Mouse (Mus musculus) T-helper 2 cell (primary cell): ENCODE results near the gene Ntrk3.

ENCODE experiments used
- in situ Hi-C: fragments of 300-600 bp; cut with MboI, MseI; formaldehyde crosslinking; loops from one replicate; pipeline ENCODE4 v1.15.1; 2025; ENCODE audit warnings: high pct_unique_total_duplicates

Ntrk3 gene

DNA sequence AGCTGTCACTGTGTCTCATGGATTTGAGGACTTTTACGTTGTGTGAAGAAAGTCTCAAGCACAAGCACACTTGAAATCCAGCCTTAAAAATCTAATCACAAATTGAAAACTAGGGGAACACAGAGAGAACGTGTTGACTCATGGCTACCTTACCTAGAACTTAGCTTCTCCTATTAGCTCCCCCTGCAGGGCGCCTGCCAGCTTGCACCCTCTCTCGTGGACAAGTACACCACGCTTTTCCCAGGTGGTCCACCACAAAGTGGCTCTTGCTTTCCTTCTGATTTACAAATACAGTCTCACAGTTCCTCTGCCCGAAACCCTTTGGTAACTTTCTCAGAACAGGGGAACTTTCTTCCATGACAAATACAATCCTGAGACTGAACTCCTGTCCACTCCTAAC, 94.1 kb downstream of the Ntrk3 start:
- in situ Hi-C loops, result no loop called here

DNA sequence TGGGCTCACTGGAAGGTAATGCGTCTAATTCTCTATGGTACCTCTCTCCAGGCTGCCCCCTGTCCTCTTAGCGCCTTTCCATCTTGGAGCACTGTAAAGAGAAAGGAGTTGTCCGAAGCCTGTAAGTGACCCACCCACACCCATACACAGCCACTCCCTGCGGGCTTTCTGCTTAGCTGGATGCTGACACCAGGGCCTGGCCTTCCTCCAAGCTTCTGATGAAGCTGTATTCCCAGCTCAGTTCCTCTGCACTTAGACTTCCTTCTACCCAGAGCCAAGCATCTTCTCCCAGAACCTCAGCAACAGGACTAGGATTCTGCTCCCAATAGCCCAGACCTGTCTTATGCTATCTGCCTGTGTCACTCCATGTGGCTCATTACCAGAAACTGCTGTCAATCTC, 114.1 kb downstream of the Ntrk3 start:
- in situ Hi-C loops, result no loop called here

DNA sequence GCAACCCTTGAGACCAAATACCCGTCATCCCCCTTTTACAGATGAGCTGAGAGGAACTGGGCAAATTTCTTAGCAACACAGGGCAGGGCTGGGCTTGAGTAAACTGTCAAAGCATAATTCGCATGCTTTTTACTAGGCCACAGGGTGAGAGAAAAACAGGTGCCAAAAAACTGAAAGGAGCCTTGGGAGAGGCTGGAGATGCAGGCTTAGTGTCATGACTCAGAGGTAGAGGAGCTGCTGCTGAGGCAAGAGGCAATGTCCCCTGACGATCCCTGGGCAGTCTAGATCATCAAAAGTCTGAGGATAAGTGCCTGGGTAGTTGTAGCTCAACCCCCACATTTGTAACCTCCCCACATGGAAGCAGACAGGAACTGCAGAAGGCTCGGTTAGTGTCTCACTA, 116.7 kb downstream of the Ntrk3 start:
- in situ Hi-C loops, result no loop called here

DNA sequence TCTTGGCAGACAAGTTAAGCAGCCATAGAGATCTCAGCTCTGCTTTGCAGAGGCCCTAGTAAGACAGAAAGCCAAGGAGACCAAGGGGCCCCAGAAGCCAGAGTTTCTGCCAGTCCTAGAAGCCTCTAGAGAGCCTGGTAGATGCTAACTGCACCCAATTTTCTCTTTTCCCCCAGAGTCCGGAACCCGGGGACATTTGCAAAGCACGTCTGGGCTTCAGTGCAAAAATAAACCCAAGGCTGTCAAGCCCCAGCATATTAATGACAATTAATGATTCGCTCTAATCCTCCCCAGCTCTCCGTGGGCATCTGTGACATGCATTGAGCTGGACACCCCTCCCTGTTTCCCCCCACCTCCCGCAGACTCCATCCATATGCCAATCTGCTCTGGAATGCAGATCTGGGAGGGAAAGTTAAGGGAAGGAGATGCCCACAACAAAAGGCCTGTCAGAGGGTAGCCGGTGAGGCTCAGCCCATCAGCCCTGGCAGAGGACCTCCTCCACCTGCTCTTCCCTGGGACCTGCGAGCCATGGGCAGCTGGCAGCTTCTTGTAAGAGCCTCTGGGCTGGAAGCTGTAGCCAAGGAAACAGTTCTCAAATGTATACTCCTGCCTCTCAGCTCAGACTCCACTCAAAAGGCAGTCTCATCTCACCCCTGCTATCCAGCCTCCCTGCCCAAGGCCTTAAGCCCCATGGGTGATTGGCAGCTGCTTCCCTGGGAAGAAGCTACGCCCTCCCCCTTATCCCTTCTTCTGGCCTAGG, 117.8 kb downstream of the Ntrk3 start:
- in situ Hi-C loops, result no loop called here

DNA sequence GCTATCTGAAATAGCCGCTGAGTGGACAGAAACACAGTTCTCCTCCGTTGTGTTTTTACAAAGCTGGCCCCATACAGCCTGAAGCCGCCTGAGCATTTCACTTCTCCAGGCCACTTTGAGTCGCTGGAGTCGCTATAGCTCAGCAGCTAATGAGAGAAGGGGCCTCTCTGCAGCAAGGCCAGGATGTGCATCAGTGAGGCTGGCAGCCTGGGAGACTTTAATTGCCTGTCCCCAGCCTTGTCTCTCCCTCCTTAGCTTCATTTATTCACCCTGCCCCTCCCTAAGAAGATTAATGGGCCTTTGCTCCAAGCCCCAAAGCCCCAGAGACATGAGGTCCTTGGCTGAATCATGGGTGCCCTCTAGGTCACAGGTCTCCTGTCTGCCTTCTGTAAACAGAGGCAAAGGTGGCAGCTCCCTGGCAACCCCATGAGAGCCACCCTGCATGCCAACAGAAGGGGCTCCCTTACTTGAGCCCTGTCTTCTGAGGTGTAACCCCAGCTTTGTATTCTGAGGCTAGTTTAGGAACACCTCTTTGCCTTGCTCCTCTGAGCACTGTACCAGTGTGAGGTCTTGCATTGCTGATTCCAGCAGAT, 132.2 kb downstream of the Ntrk3 start:
- in situ Hi-C loops, result no loop called here

DNA sequence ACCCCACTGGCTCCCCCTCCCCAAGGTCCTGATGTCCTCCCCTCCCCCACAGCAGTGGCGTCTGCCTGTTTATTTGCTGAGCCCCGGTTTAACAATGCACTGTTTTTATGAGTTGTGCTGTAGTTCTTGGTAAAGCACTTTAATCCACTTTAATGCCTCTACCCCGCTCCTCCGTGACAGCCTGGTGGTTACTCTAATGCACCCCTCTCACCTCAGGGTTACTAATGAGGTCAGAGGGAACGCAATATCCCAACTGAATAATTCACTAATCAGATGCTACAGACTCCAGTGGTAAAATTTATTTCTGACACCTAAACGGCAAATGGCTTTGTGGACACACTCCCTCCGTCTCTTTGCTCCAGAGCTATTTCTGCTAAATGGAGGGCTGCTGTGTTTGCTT, 133.9 kb downstream of the Ntrk3 start:
- in situ Hi-C loops, result no loop called here

DNA sequence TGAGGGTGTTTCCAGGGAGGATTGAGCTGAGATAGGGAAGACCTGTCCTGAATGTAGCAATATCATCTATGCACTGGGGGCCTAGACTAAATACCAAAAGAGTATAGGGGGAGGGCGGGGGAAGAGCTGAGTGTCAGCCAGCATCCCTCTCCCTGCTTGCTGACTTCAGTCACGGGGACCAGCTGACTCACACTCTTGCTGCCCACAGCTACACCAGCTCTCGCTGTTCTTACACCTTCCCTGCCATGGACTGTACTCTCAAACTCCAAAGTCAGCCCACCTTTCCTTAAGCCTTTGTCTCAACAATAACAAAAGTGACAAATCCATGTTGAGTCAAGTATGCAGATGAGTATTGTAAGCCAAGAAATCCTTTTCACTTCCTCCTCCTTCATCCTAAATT, 136.0 kb downstream of the Ntrk3 start:
- in situ Hi-C loops, result no loop called here

DNA sequence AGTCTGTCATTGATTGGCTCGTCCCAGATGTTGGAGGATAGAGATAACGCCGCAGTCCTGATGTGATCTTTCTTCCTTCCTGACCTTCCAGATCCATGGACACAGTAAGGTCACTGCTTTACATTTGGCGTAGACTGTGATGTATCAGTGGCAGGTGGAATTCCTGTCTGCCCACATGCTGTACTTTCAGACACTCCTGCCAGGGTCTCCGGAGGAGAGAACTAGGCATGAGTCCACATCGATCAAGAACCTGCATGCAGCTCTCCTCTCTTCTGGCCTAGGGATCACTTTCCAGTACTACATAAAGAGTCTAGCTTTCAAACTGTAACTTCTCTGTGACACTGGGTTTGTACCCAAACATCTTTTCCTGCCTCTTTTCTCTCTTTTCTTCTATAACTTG, 136.9 kb downstream of the Ntrk3 start:
- in situ Hi-C loops, result no loop called here

DNA sequence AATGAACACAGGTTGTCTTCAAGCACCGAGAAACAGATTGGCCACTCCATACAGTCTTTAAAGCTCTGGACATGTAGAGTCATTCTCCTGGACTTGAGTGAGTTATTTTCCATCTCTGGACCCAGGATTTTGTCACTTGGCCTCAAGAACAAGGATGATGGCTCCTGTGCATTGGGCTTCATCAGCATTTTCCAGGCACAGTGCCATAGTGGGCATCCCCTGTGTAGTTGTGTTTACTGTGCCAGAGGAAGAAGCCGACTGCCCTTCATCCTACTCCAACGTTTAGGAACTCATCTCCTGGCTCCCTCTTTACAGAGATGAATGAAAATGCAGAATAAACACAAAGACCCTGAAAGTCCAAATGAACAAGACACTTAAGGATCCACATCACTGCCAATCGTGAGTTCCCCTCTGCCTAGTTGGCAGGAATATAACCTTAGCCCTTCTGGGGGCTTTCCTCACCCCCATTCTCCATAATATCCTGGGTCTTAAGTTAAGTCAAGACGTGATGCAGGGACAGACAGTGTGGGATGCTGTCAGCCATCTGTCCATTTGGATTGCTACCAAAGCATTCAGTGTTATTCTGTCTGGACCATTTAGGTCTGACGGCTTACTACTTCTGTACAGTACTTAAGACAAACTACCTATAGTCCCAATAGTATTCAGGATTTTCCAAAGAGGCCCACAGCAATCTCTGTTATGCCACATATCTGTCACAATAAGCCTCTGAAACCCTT, 137.7 kb downstream of the Ntrk3 start:
- in situ Hi-C loops, result loop anchor here (5.0 to 25.0 kb wide), 3 partner anchors 92 to 287 kb away; partner anchors contain the start of gene Aen

DNA sequence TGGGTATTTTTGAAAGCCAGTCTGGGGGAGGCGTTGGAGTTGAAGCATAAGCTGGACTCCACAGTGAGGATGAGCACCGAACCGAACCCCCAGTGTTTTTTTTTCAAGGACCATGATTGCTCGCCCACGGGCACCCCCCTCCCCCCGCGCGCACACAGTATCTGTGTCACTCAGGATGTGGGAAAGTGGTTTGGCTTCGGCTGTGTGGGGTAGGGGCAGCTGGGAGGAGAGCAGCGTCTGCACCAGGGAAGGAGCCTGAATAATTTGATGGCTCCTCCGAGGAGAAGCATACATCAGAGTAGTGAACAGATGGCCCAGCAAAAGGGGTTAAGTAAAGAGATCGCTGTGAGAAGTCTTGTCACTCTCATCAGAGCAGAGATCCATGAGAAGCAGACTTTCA, 139.7 kb downstream of the Ntrk3 start:
- in situ Hi-C loops, result loop anchor here (5.0 to 25.0 kb wide), 3 partner anchors 94 to 289 kb away; partner anchors contain the start of gene Aen

DNA sequence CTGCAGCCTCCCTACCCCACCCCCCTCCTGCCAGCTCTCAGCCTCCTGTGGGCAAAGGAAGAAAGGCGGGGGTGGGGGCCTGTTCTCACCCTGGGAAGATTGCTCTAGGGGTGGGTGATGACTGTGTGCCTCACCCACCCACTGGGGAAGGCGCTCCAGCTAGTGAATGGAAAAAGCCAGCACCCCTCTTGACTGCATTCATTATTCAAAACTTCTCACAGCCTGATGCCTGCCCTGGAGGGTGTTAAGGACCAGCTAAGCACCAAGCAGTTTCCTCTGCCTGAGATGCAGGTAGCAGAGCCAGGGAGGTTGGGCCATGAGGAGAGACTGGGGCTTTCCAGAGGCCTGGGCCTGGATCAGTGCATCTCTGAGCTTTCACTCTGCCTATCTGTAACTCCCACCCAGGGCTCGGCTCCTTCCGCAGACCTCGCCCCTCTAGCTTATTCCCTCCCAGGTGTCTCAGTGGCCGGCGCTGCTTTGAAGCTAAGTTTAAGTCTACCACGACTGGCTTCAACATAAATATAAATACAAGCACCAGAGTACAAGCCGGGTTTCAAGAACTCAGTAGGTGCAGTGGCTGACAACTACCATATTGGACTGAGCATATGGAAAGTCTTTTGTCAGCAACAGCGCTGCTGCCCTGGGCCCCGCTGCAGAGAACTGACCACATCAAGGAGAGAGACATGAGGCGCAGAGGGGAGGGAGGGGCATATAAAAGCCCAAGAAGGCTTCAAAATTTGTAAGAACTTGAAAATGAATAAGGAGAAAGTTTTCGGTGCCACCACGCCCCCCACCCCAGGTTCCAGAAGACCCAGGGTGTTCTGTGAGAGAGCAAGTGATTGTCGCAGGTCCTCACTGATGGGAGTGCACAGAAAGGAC, 140.3 kb downstream of the Ntrk3 start:
- in situ Hi-C loops, result loop anchor here (5.0 to 25.0 kb wide), 3 partner anchors 95 to 290 kb away; partner anchors contain the start of gene Aen

DNA sequence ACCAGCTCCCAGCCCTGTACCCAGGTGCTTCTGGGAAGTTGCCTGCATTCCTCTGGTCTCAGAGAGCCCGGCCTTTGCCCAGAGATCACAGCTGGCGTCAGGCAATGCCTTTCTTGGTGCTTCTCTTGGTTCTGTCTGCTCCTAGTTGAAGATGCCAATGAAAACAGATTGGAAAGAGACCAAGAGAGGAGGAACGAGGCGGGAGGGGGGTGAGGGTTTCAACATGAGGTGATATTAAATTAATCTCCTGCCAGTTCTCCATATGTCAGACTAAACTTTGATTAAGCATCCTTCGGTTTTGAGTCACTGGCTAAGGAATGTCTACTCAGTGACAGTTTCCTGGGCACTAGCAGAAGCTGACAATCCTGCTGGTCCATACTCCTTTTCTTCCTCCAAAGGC, 141.3 kb downstream of the Ntrk3 start:
- in situ Hi-C loops, result loop anchor here (5.0 to 25.0 kb wide), 3 partner anchors 96 to 291 kb away; partner anchors contain the start of gene Aen

DNA sequence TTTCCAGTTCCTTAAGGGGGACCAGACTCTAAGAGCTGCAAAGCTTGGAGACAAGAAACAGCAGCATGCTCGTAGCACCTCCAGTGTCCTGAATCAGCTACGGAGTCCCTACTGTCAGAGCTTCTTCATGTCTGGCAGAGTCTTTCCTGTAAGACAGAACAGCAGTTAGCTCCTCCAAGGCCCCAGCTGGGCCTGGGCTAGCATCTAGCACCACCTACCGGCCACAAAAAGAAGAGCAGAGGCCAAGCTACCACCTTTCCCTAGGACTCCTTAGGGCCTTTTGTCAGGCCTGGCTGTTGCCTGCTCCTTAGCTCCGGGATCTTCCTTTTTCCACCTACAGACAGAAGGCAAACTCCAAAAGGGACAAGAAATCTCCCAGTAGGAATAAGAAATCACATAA, 141.9 kb downstream of the Ntrk3 start:
- in situ Hi-C loops, result loop anchor here (5.0 to 25.0 kb wide), 3 partner anchors 96 to 291 kb away; partner anchors contain the start of gene Aen

DNA sequence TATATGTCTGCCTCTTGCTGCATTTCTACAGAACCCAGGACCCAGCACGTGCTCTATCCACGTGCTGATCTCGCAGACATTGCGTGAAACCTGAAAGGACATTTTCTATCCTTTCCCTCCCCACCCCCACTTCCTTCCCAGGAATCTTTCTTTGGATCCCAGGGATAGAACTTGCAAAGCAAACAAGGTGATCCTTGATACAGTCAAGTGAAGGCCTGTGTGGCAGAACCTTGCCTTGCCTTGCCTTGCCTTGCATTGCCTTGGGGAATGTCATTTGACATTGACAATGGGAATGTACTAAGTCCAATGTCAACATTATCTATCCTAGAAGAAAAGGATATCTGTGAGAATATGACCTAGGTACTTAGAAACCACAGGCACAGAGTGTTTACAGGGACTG, 144.9 kb downstream of the Ntrk3 start:
- in situ Hi-C loops, result loop anchor here (5.0 to 25.0 kb wide), 2 partner anchors 59 to 294 kb away; partner anchors contain the start of gene Aen

DNA sequence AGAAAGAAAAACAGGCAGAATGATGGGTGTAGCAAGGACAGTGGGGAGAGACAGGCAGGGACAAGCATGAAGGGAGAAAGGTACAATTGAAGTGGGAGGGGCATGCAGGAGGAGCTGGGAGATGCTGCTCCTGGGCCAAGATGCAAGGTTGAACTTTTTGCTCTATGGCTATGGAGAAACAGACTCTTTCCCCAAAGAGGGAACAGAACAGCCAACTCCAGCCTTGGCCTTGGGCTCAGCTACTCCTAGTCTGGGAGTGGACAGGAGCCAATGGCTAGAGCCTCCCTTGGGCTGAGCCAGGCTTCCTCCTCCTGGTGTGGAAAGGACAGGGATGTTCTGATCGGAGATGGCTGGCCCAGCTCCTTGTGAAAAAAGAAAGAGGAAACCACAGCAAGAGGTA, 145.6 kb downstream of the Ntrk3 start:
- in situ Hi-C loops, result loop anchor here (5.0 to 25.0 kb wide), 2 partner anchors 60 to 295 kb away; partner anchors contain the start of gene Aen

DNA sequence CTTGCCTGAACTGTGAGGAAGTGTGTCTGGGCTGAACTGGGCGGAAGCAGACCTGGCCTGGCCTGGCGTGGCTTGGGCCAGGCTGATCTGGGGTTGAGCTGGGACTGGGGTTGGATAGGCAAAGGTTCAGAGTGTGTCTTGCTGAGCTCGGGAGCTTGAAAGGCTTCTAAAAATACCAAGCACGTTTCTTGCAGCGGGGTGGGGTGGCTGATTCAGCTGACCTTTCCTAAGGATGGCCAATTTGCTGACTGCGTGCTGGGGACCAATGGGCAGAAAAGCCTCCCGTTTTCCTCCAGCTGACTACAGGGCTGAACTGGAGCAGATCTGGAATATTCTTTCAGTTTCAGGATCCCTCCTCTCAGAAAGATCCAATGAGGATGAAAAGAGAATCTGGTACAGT, 148.0 kb downstream of the Ntrk3 start:
- in situ Hi-C loops, result loop anchor here (5.0 to 25.0 kb wide), 2 partner anchors 63 to 298 kb away; partner anchors contain the start of gene Aen

DNA sequence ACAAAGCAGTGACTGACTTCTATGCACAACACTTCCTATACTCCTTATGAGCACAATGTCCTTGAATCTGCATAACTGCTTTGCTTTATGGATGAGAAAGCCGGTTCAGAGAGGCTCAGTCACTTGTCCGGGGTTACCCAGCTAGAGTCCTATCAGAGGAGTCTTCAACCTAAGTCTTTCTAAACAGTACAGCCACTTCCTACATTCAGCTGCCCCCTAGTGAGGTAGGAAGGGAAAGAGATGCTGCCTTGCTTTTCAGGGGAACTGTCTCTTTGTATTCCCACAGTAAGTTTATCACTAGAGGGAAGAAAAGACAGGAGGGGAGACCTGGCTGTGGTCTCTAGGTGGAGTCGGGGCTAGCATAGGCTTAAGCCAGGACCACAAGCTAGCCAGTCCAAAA, 151.0 kb downstream of the Ntrk3 start:
- in situ Hi-C loops, result loop anchor here (25.0 kb wide), 1 partner anchor 301 kb away; the partner anchor contains the start of gene Aen

DNA sequence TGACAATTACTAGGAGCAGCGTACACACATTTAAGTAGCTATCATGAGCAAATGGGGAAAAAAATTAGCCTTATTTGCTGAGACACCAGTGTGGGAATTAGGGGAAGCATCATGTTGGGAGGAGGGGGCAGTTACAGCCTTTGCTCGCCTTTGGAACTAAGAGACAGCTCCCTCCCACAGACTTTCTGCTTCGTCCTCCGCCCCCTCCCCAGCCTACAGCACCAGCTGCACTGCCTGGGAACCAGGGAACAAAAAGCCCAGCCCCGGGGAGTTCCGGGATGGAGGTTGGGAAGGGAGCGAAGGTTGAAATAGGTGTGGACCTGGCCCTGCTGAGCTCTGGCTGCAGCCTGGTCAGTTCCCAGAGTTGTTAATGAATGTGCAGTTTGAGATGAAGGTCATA, 151.9 kb downstream of the Ntrk3 start:
- in situ Hi-C loops, result loop anchor here (25.0 kb wide), 1 partner anchor 301 kb away; the partner anchor contains the start of gene Aen

DNA sequence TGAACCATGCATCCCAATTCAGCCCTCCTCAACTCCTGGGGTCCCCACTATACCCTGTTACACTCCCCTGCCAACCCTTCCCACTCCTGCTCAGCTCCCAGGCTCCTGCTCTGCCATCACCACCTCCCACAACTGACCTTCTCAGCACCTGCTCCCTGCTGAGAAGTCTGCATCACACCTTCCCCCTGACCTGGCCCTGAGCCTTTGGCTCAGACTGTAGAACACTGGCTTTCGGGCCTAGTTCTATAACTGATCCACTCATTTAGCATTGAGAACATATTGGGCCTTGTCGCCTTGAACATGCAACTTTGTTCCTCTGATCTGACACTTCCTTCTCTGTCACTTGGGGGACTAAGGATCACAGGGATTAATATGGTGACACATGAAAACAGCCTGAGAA, 152.9 kb downstream of the Ntrk3 start:
- in situ Hi-C loops, result loop anchor here (25.0 kb wide), 1 partner anchor 302 kb away; the partner anchor contains the start of gene Aen

DNA sequence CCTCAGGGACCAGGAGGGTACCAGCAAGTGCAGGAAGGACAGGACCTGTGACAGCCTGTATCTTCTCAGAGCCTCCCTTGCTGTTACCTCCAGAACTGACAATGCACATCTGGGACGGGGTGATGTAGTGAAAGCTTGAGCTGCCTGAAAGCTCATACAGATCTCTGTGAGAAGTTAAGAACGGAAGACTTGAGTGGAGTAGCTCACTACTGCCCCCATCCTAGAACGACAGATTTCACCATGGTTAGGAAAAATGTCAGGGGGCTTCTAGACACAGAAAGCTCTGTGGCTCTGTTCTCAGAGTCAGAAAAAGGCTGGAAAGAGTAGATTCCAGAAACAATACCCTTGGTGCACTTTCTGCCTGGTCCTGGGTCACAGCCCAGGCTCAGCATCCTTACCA, 153.3 kb downstream of the Ntrk3 start:
- in situ Hi-C loops, result loop anchor here (25.0 kb wide), 1 partner anchor 303 kb away; the partner anchor contains the start of gene Aen

DNA sequence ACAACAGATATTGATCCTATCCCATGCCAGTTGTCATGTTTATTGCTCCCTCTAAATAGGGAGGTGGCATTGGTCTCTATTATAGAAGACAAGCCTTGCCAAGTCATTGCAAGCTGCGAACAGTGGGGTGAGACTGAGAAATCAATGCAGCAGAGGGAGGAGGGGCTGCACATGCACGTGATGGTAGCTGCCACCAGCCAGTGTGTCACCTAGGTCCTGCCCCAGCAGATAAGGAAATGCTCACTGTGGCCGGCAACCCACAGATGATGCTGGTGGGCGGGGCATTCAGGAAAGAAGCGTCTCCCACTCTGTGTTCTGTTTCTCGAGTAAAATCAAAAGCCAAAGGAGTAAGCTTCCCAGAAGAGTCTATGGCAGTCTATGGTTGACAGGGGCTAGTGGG, 154.1 kb downstream of the Ntrk3 start:
- in situ Hi-C loops, result loop anchor here (25.0 kb wide), 1 partner anchor 304 kb away; the partner anchor contains the start of gene Aen
